Mouse (Mus musculus): ENCODE results near the gene Rimkla.

DNA sequence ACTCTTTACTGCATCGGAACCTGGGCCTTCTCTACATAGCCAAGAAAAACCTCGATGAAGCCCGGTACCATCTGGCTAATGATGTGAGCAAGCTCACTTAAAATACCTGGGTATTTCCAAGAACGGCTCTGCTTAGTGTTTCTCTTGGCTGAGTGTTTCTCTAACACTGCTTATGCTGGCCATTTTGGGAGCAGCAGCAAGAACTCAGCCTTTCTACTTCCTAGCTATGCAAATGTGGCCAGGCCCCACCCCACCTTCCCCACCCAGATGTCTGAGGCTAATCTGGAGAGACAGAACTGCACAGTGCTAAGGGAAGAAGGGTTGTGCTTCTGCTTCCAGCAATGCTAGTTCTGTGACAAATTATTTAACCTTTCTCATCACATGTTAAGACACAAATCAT, 50.6 kb downstream of the Rimkla start:
- TF ChIP-seq POLR2A (IDR thresholded peaks at IDR 0.05; ENCODE audit: borderline replicate concordance, low read depth, low read length) (no peak), CTCF (IDR thresholded peaks at IDR 0.05; ENCODE audit: low read depth, low read length) (no peak)
